Mouse (Mus musculus): Measurements from ENCODE around the gene Rlbp1. TPM values are rescaled to one million over a fixed set of nuclear protein-coding genes. Genes with fewer than 3 reads are reported as not detected.

Gene Rlbp1
- polyA plus RNA-seq, 1 experiment from 2014 or later = 0.38 TPM

DNA sequence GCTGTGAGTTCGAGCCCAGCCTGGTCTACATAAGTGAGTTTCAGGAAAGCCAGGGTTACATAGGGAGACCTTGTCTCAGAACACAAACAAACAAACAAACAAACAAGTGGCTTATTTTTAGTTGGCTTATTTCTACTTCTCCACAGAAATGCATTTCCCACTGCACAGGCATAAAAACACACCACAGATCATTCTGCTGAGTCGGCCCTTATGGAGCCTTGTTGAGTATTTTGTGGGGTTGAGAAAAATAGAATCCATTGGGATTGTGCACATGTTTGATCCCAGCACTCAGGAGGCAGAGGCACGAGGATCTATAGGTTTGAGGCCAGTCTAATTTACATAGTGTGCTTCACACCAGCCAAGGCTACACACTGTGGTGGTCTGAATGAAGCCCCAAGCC, 13.4 kb upstream of the Rlbp1 start:
- ATAC-seq (replicated peaks; ENCODE audit: low FRiP score, low read depth) = no peak
- WGBS = 78% methylated on average over 3 of the region's 3 CpGs
- no peak overlapping the region for H3K9ac ChIP-seq (ENCODE audit: low read depth, low read length)

DNA sequence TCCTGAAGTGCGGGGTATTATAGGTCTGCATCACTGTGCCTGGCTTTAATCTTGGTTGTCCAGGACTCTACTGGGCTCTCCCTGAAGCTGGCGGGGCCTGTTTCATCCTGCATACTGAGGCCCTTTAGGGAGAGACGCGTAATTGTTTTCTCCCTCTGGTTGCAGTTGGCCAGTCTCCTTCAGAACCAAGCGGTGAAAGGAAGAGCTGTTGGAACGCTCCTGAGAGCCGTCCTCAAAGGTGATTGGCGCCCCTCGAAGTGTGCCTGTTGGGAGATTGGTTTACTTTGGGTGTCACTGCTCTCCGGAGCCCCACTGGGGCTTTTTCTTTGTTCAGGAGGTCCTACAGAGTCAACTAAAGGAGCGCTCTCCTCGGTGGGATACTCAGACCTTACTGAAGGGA, 12.1 kb upstream of the Rlbp1 start:
- H3K4me2 ChIP-seq (ENCODE audit: low read length) = no peak overlapping the region
- H3K4me1 ChIP-seq (replicated peaks; ENCODE audit: insufficient read depth, low read length) = no peaks in the 10 kb centered on the region
- DNase-seq (ENCODE audit: low spot score) (no peak), ATAC-seq (replicated peaks; ENCODE audit: low FRiP score, low read depth) (no peak)
- no peak overlapping the region for H3K9ac ChIP-seq (ENCODE audit: low read depth, low read length)
- TF ChIP-seq CTCF (IDR thresholded peaks at IDR 0.05; ENCODE audit: low read depth) = no peak
- H3K36me3 ChIP-seq (ENCODE audit: insufficient read depth, low read length) = no peaks in the 10 kb centered on the region
- H3K27me3 ChIP-seq (ENCODE audit: insufficient read depth, low read length) = no peaks in the 10 kb centered on the region
- H3K4me3 ChIP-seq (replicated peaks; ENCODE audit: low read depth, low read length) = no peak overlapping the region
- no peak overlapping the region for H3K27ac ChIP-seq
- WGBS = 79% methylated on average over 12 of the region's 12 CpGs
- H3K9me3 ChIP-seq (replicated peaks; ENCODE audit: low read length) = no peaks in the 10 kb centered on the region

More for the DNA sequence above, 13.4 kb upstream of the Rlbp1 start:
- Histone ChIP-seq H3K27ac (no peak overlapping the region), H3K9me3 (replicated peaks; ENCODE audit: low read length) (no peaks in the 10 kb centered on the region), H3K36me3 (ENCODE audit: insufficient read depth, low read length) (no peaks in the 10 kb centered on the region), H3K4me2 (ENCODE audit: low read length) (no peak overlapping the region), H3K4me1 (replicated peaks; ENCODE audit: insufficient read depth, low read length) (no peaks in the 10 kb centered on the region), H3K27me3 (ENCODE audit: insufficient read depth, low read length) (no peaks in the 10 kb centered on the region), H3K4me3 (replicated peaks; ENCODE audit: low read depth, low read length) (no peak overlapping the region)
- TF ChIP-seq CTCF (IDR thresholded peaks at IDR 0.05; ENCODE audit: low read depth) = no peak
- DNase-seq (ENCODE audit: low spot score) = no peak

DNA sequence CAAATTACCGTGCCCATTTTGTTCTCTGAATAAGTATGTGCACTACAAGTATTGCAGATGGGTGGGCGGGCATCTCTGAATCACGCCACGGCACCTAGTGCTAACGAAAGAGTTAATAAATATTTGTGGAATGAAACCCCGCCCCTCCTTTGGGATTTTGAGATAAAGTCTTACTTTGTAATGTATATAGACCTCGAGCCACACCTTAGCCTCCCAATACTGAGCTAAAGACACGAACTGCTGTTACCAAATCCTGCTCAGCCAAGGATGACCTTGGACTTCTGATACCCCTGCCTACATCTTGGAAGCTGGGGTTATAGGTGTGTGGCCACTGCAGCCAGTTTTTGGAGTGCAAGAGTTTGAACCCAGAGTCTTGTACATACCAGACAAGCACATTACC, 11.6 kb upstream of the Rlbp1 start:
- WGBS = 77% methylated on average over 8 of the region's 8 CpGs

DNA sequence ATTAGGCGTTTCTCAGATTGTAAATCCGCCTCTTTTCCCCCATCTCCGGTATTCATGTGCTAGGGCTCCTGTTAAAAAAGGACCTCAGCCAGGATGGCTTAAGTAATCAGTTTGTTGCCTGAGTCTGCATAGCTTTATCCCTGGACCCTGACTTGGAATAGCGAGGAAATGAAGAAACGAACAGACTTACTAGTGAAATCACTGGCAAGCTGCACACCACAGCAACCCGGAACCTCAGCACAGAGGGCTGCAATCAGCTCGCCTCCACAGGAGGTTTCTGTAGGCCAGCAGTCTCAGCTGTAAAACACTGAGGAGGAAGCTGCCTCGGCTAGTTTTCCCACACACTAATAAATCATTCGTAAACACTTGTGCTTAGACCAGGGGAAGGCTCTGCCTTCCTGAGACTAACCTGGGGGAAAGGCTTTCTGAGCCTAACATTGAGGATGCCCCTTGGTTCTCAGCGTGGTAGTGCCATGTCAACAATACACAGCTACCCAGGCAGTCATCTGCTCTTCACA, 10.7 kb upstream of the Rlbp1 start:
- Histone ChIP-seq H3K27ac (no peak overlapping the region), H3K4me2 (ENCODE audit: low read length) (no peak overlapping the region), H3K4me1 (replicated peaks; ENCODE audit: insufficient read depth, low read length) (0 out of 2 replicates have a peak, but pooled peaks cover 3% of the 10 kb centered on the region), H3K27me3 (ENCODE audit: insufficient read depth, low read length) (no peaks in the 10 kb centered on the region), H3K36me3 (ENCODE audit: insufficient read depth, low read length) (no peaks in the 10 kb centered on the region), H3K9ac (ENCODE audit: low read depth, low read length) (0 out of 2 replicates have a peak overlapping the region, but pooled peaks have one; percentile 24), H3K9me3 (replicated peaks; ENCODE audit: low read length) (no peaks in the 10 kb centered on the region), H3K4me3 (replicated peaks; ENCODE audit: low read depth, low read length) (no peak overlapping the region)
- ATAC-seq (replicated peaks; ENCODE audit: low FRiP score, low read depth) (no peak), DNase-seq (ENCODE audit: low spot score) (peak; percentile 50)
- 41% methylated on average over 10 of the region's 10 CpGs for WGBS
- TF ChIP-seq CTCF (IDR thresholded peaks at IDR 0.05; ENCODE audit: low read depth) = no peak

More for the DNA sequence above, 11.6 kb upstream of the Rlbp1 start:
- no peak overlapping the region for H3K27ac ChIP-seq
- no peak for TF ChIP-seq CTCF (IDR thresholded peaks at IDR 0.05; ENCODE audit: low read depth)
- H3K27me3 ChIP-seq (ENCODE audit: insufficient read depth, low read length) = no peaks in the 10 kb centered on the region
- no peak for DNase-seq (ENCODE audit: low spot score)
- ATAC-seq (replicated peaks; ENCODE audit: low FRiP score, low read depth) = no peak
- no peaks in the 10 kb centered on the region for H3K36me3 ChIP-seq (ENCODE audit: insufficient read depth, low read length)
- H3K4me2 ChIP-seq (ENCODE audit: low read length) = no peak overlapping the region
- H3K4me3 ChIP-seq (replicated peaks; ENCODE audit: low read depth, low read length) = no peak overlapping the region
- H3K4me1 ChIP-seq (replicated peaks; ENCODE audit: insufficient read depth, low read length) = no peaks in the 10 kb centered on the region
- no peaks in the 10 kb centered on the region for H3K9me3 ChIP-seq (replicated peaks; ENCODE audit: low read length)
- H3K9ac ChIP-seq (ENCODE audit: low read depth, low read length) = no peak overlapping the region

DNA sequence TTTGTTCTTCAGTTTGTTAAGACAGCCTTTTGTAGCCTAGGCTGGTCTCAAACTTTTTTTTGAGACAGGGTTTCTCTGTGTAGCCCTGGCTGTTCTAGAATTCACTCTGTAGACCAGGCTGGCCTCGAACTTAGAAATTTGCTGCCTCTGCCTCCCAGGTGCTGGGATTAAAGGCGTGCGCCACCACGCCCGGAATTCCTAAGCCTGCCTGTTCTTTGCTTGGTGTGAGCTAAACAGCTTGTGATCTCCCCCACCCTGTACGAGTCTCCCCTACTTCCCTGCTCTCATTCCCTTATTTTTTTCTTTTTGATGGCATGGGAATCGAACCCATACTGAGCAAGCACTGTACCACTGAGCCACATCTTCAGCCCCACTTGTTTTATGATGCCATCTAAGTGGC, 8.3 kb upstream of the Rlbp1 start:
- no peak for TF ChIP-seq CTCF (IDR thresholded peaks at IDR 0.05; ENCODE audit: low read depth)
- H3K4me3 ChIP-seq (replicated peaks; ENCODE audit: low read depth, low read length) = no peak overlapping the region
- H3K9me3 ChIP-seq (replicated peaks; ENCODE audit: low read length) = no peaks in the 10 kb centered on the region
- WGBS = 87% methylated on average over 7 of the region's 7 CpGs
- H3K27me3 ChIP-seq (ENCODE audit: insufficient read depth, low read length) = no peaks in the 10 kb centered on the region
- no peak for DNase-seq (ENCODE audit: low spot score)
- H3K4me1 ChIP-seq (replicated peaks; ENCODE audit: insufficient read depth, low read length) = 0 out of 2 replicates have a peak, but pooled peaks cover 3% of the 10 kb centered on the region
- H3K4me2 ChIP-seq (ENCODE audit: low read length) = no peak overlapping the region
- no peaks in the 10 kb centered on the region for H3K36me3 ChIP-seq (ENCODE audit: insufficient read depth, low read length)
- H3K27ac ChIP-seq = no peak overlapping the region
- ATAC-seq (replicated peaks; ENCODE audit: low FRiP score, low read depth) = no peak
- no peak overlapping the region for H3K9ac ChIP-seq (ENCODE audit: low read depth, low read length)

DNA sequence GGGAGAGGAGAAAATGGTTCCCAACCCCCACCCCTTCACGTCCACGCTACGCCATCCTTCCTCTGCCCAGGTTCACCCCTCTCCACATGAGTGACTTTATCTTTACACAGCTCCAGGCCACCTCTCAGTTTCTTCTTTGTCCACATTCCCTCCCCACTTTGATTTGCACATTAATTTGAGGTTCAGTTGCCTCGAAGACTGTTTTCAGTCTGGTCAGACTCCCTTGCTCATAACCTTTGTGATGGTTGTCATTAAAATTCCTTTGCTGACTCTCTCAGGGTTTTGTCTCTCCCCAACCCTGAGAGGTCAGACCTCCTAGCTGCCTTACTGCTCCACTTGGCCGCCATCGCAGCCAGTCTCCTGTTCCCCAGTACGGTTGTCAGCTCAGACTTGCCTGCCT, 7.8 kb upstream of the Rlbp1 start:
- TF ChIP-seq CTCF (IDR thresholded peaks at IDR 0.05; ENCODE audit: low read depth) = no peak
- no peak overlapping the region for H3K27ac ChIP-seq
- H3K27me3 ChIP-seq (ENCODE audit: insufficient read depth, low read length) = no peaks in the 10 kb centered on the region
- ATAC-seq (replicated peaks; ENCODE audit: low FRiP score, low read depth) (no peak), DNase-seq (ENCODE audit: low spot score) (no peak)
- no peak overlapping the region for H3K9ac ChIP-seq (ENCODE audit: low read depth, low read length)
- H3K4me3 ChIP-seq (replicated peaks; ENCODE audit: low read depth, low read length) = no peak overlapping the region
- 0 out of 2 replicates have a peak, but pooled peaks cover 3% of the 10 kb centered on the region for H3K4me1 ChIP-seq (replicated peaks; ENCODE audit: insufficient read depth, low read length)
- H3K4me2 ChIP-seq (ENCODE audit: low read length) = no peak overlapping the region
- H3K9me3 ChIP-seq (replicated peaks; ENCODE audit: low read length) = no peaks in the 10 kb centered on the region
- no peaks in the 10 kb centered on the region for H3K36me3 ChIP-seq (ENCODE audit: insufficient read depth, low read length)
- 54% methylated on average over 7 of the region's 7 CpGs for WGBS

DNA sequence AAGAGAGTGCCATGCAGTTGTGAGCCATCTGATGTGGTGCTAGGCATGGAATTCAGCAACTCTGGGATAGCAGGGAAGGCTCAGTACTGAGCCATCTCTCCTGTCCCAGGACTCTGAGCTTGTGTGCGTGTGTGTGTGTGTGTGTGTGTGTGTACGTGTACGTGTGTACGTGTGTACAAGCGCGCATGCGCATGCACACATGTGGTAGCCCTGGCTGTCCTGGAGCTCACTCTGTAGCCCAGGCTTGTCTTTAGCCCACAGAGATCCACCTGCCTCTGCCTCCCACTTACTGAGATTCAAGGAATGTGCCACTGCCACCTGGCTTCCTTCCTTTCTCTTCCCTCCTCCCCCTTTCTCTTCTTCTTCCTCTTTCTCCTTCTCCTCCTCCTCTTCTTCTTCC, 7.1 kb upstream of the Rlbp1 start:
- 95% methylated on average over 7 of the region's 7 CpGs for WGBS
- no peak for ATAC-seq (replicated peaks; ENCODE audit: low FRiP score, low read depth)
- 0 out of 2 replicates have a peak, but pooled peaks cover 3% of the 10 kb centered on the region for H3K4me1 ChIP-seq (replicated peaks; ENCODE audit: insufficient read depth, low read length)
- H3K27ac ChIP-seq = no peak overlapping the region
- H3K9me3 ChIP-seq (replicated peaks; ENCODE audit: low read length) = no peaks in the 10 kb centered on the region
- H3K4me3 ChIP-seq (replicated peaks; ENCODE audit: low read depth, low read length) = no peak overlapping the region
- no peak for TF ChIP-seq CTCF (IDR thresholded peaks at IDR 0.05; ENCODE audit: low read depth)
- H3K4me2 ChIP-seq (ENCODE audit: low read length) = no peak overlapping the region
- no peaks in the 10 kb centered on the region for H3K36me3 ChIP-seq (ENCODE audit: insufficient read depth, low read length)
- DNase-seq (ENCODE audit: low spot score) = no peak
- no peaks in the 10 kb centered on the region for H3K27me3 ChIP-seq (ENCODE audit: insufficient read depth, low read length)
- no peak overlapping the region for H3K9ac ChIP-seq (ENCODE audit: low read depth, low read length)
